Mouse (Mus musculus) megakaryocyte, embryonic 14.5 days (primary cell): ENCODE measurements around the gene Zfand3.

Experiments
- FLI1 ChIP-seq: IDR thresholded peaks from 2 replicates; pipeline ENCODE4 v1.6.1; 2012; ENCODE audit warnings: low read length, inconsistent platforms, mixed read lengths
- GATA1 ChIP-seq: IDR thresholded peaks from 3 replicates; pipeline ENCODE4 v1.6.1; 2012; ENCODE audit warnings: mixed read lengths, low read length, inconsistent platforms, borderline replicate concordance

DNA sequence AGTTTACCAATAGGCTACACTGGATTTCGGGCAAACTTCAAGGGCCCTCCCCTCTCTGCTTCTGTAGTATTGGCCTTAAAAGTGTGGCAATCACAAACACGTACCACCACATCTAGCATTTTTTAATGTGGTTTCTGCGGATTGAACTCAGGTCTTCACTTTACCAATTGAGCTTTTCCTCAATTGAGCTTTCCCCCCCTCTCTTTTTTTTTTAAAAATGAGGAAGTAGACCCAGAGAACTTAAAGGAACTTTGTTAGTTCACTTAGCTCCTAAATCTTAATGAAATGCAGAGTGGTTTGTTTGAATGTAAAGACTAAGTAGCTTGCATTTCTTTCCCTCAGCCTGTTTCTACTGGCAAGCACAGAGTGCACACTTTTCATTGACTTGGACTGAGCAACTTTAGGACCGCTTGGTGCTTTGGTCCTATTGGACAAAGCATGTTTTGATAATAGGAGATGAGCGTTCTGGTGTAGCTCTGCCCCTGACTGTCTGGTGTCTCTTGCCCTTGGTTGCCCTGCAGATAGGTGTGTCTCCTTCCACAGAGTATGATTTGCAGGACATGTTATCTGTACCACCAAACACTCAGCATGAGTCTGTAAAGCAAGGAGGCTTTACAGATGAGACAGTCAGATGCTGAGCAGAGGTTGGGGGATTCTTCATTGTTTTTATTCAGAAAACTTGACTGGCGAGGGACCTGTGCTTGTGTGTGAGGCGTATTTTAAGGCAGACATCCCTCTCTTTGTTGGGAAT, 108.2 kb downstream of the Zfand3 start:
- TF ChIP-seq GATA1 (no peak), FLI1 (no peak)
